In the genomic region with DNA sequence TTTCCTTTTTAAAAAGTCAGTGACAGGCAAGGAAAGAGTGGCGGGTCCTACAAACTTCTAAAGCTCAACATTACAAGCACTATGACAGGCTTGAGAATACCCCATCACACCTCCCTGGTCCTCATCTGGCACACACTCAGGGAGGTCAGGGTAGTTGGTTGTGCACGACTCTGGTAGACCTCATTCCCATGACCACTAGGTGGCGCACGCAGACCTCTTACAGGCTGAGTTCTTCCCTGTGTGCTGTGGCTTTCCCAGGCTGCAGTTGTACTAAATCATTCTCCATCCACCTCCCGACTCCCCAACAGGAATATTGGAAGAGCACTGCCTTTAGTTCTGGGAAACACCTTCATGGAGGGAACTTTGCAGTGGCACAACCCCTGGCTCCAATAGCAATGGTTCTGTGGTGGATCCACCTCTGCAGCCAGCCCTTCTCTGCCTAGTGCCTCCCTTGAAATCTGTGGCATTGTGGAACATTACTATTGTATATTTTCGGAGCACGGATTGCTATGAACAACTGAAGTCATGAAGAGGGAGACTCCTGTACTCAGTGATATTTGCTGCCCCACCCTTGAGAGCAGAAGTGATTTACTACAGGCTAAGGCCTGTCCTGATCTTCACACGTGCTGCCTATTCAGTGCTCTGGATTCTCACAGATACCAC, we compare ENCODE assay signal across 8 mouse cellular contexts. TPM values are rescaled to one million over a fixed set of nuclear protein-coding genes. Genes with fewer than 3 reads are reported as not detected.
DNase-seq lines count a peak whose midpoint lies in the region; ATAC-seq and TF ChIP-seq lines count a peak whose summit lies in the region.

No protein-coding gene starts in this region.

- WGBS in heart, embryonic 11.5 days (ENCODE audit: insufficient replicate concordance): 29% methylated on average over 8 of the region's 8 CpGs
- WGBS in kidney, embryonic 15.5 days: 33% methylated on average over 8 of the region's 8 CpGs
- 29% methylated on average over 8 of the region's 8 CpGs for WGBS in limb, embryonic 15.5 days

- no peaks in the 10 kb centered on the region for H3K27me3 ChIP-seq in heart, embryonic 11.5 days (ENCODE audit: control insufficient read depth, insufficient read depth, low read length)
- H3K27me3 ChIP-seq in kidney, embryonic 15.5 days: no peaks in the 10 kb centered on the region
- H3K27me3 ChIP-seq in limb, embryonic 15.5 days: no peaks in the 10 kb centered on the region

- peak; percentile 88 for ATAC-seq in heart, embryonic 11.5 days (replicated peaks; ENCODE audit: insufficient number of reproducible peaks, low FRiP score, low TSS enrichment)
- peak; percentile 92 for ATAC-seq in kidney, embryonic 15.5 days (replicated peaks; ENCODE audit: low FRiP score)
- peak; percentile 69; the same call in 1 of the 2 replicates for ATAC-seq in limb, embryonic 15.5 days (ENCODE audit: insufficient number of reproducible peaks, low FRiP score, low TSS enrichment, low read depth)

- DNase-seq in B cell, adult 2 months: peak; percentile 91 to 92
- DNase-seq in monocyte, adult 2 months (ENCODE audit: low read depth in 1 of 2, low spot score in 2 of 2): peak; percentile 20 to 48
- DNase-seq in spleen, postnatal 14 days (ENCODE audit: low spot score in 2 of 2): peak; percentile 75 to 86

- peaks cover 21% of the 10 kb centered on the region for H3K4me1 ChIP-seq in bone marrow macrophage, adult 2 months (ENCODE audit: control insufficient read depth, insufficient read depth, low read length)
- H3K4me1 ChIP-seq in embryonic fibroblast, embryonic 13.5 days (ENCODE audit: control insufficient read depth, insufficient read depth, low read length): no peaks in the 10 kb centered on the region
- H3K4me1 ChIP-seq in heart, embryonic 11.5 days (ENCODE audit: control insufficient read depth, insufficient read depth, low read length): peaks cover 3% of the 10 kb centered on the region; the same call in 1 of the 2 replicates
- H3K4me1 ChIP-seq in kidney, embryonic 15.5 days: peaks cover 5% of the 10 kb centered on the region; the same call in 1 of the 2 replicates
- no peaks in the 10 kb centered on the region for H3K4me1 ChIP-seq in limb, embryonic 15.5 days

- peak; percentile 96 for TF ChIP-seq CTCF in bone marrow macrophage, adult 2 months (IDR thresholded peaks at IDR 0.05; ENCODE audit: low read depth, low read length)
- peak; percentile 98 for TF ChIP-seq CTCF in embryonic fibroblast, embryonic 13.5 days (IDR thresholded peaks at IDR 0.05; ENCODE audit: borderline replicate concordance, insufficient read depth, low read length)

- no peak overlapping the region for H3K4me2 ChIP-seq in heart, embryonic 11.5 days
- H3K4me2 ChIP-seq in kidney, embryonic 15.5 days: no peak overlapping the region
- no peak overlapping the region for H3K4me2 ChIP-seq in limb, embryonic 15.5 days

- no peaks in the 10 kb centered on the region for H3K36me3 ChIP-seq in heart, embryonic 11.5 days (ENCODE audit: control insufficient read depth, insufficient read depth, low read length)
- no peaks in the 10 kb centered on the region for H3K36me3 ChIP-seq in kidney, embryonic 15.5 days
- H3K36me3 ChIP-seq in limb, embryonic 15.5 days: no peaks in the 10 kb centered on the region

- no peak overlapping the region for H3K27ac ChIP-seq in bone marrow macrophage, adult 2 months (ENCODE audit: insufficient read depth, low read depth, low read length)
- no peak overlapping the region for H3K27ac ChIP-seq in embryonic fibroblast, embryonic 13.5 days (ENCODE audit: insufficient read depth, low read length)
- no peak overlapping the region for H3K27ac ChIP-seq in heart, embryonic 11.5 days (ENCODE audit: low read depth, low read length)
- no peak overlapping the region for H3K27ac ChIP-seq in kidney, embryonic 15.5 days
- no peak overlapping the region for H3K27ac ChIP-seq in limb, embryonic 15.5 days

- TF ChIP-seq POLR2A in bone marrow macrophage, adult 2 months (IDR thresholded peaks at IDR 0.05; ENCODE audit: borderline replicate concordance, low read depth, low read length): no peak
- TF ChIP-seq POLR2A in embryonic fibroblast, embryonic 13.5 days (IDR thresholded peaks at IDR 0.05; ENCODE audit: low read depth, low read length): no peak

- H3K9ac ChIP-seq in heart, embryonic 11.5 days (ENCODE audit: low read depth, low read length): no peak overlapping the region
- H3K9ac ChIP-seq in kidney, embryonic 15.5 days: no peak overlapping the region
- H3K9ac ChIP-seq in limb, embryonic 15.5 days: no peak overlapping the region

- H3K4me3 ChIP-seq in bone marrow macrophage, adult 2 months (ENCODE audit: insufficient read depth, low read length): no peak overlapping the region
- H3K4me3 ChIP-seq in embryonic fibroblast, embryonic 13.5 days (ENCODE audit: insufficient read depth, low read length): no peak overlapping the region
- no peak overlapping the region for H3K4me3 ChIP-seq in heart, embryonic 11.5 days (ENCODE audit: low read depth, low read length)
- H3K4me3 ChIP-seq in kidney, embryonic 15.5 days (replicated peaks): no peak overlapping the region
- no peak overlapping the region for H3K4me3 ChIP-seq in limb, embryonic 15.5 days

- no peaks in the 10 kb centered on the region for H3K9me3 ChIP-seq in heart, embryonic 11.5 days (replicated peaks; ENCODE audit: control insufficient read depth, low read length)
- no peaks in the 10 kb centered on the region for H3K9me3 ChIP-seq in kidney, embryonic 15.5 days (replicated peaks)
- no peaks in the 10 kb centered on the region for H3K9me3 ChIP-seq in limb, embryonic 15.5 days

RNA-seq across cellular contexts. Expression of a gene that starts 5.3 kb away (rescaled TPM):
- polyA plus RNA-seq in bone marrow macrophage, adult 2 months (2012; ENCODE audit: insufficient read depth, insufficient read length, missing spikeins): 1.4 and 1.7 TPM in 2 replicates
- polyA plus RNA-seq in embryonic fibroblast, embryonic 13.5 days (2011; ENCODE audit: insufficient read length, low read depth, missing spikeins): not detected in 2 replicates
- 0.16 and 0.31 TPM in 2 replicates for polyA plus RNA-seq in heart, embryonic 11.5 days (2014; fragmentation: Nextera tagmentation; extraction: Ambion mirVana)
- not detected in 2 replicates for polyA plus RNA-seq in kidney, embryonic 15.5 days (2015; fragmentation: Nextera tagmentation; extraction: Ambion mirVana)
- 0.19 TPM in 1 of 2 replicates, not detected in the other for polyA plus RNA-seq in limb, embryonic 15.5 days (2015; fragmentation: Nextera tagmentation; extraction: Ambion mirVana)

RNA-seq across cellular contexts. Expression of a gene that starts 52.4 kb away (rescaled TPM):
- polyA plus RNA-seq in bone marrow macrophage, adult 2 months (2012; ENCODE audit: insufficient read depth, insufficient read length, missing spikeins): not detected in 2 replicates
- 12.6 and 22.7 TPM in 2 replicates for polyA plus RNA-seq in embryonic fibroblast, embryonic 13.5 days (2011; ENCODE audit: insufficient read length, low read depth, missing spikeins)
- polyA plus RNA-seq in heart, embryonic 11.5 days (2014; fragmentation: Nextera tagmentation; extraction: Ambion mirVana): 3.5 and 5.8 TPM in 2 replicates
- 12.4 and 13.4 TPM in 2 replicates for polyA plus RNA-seq in kidney, embryonic 15.5 days (2015; fragmentation: Nextera tagmentation; extraction: Ambion mirVana)
- polyA plus RNA-seq in limb, embryonic 15.5 days (2015; fragmentation: Nextera tagmentation; extraction: Ambion mirVana): 35.2 and 40.8 TPM in 2 replicates

Comparison
In these comparisons a context has a peak if more than half of its experiments do, and no peak if none do; other contexts are left out.
1. DNase-seq: peak in every context shown above with its lines; median percentile 92 in B cell, adult 2 months; 80 in spleen, postnatal 14 days; 34 in monocyte, adult 2 months.